Mouse (Mus musculus): Measurements from ENCODE around the gene Hcrt. TPM values are rescaled to one million over a fixed set of nuclear protein-coding genes. Genes with fewer than 3 reads are reported as not detected.

The Hcrt gene
- total and polyA plus RNA-seq, 2 experiments: not detected

DNA sequence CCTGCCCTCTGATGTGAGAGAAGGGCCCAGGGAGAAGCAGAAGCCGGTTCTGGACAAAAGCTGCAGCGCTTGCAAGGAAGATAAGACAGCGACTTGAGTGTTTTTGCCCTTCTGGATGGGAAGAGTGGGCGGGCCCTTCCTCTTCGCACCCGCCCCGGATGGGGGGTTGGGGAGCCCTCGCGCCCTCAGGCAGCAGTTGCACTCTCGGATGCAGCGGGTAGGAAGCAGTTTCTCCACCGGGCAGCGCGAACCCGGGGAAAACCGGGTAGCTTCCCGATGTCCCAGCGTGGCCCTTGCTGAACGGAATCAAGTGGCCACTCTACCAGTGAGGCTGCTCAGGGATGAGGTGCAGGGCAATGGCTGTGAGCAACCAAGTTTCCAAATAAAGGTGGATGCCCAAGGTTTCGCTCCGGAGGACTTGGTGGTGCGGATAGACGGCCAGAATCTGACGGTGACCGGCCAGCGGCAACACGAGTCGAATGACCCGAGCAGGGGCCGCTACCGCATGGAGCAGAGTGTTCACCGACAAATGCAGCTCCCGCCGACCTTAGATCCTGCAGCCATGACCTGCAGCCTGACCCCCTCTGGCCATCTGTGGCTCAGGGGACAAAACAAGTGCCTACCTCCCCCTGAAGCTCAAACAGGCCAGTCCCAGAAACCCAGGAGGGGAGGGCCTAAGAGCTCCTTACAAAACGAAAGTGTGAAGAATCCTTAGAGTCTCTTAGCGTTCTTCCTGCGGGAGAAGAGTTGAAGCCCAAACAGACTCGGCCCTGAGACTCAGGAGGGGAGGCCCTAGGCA lies 48.8 kb downstream of the Hcrt start, which contains the start of gene Hspb9:
TSS of gene Hspb9 (plus strand) at position 116 of the 799 bp plus-strand sequence.
- no peak for DNase-seq (ENCODE audit: extremely low read depth, low read depth, low spot score)
- TF ChIP-seq CTCF (IDR thresholded peaks at IDR 0.05; ENCODE audit: low read depth, low read length): no peak
- peak; percentile 60; the same call in 1 of the 2 replicates for TF ChIP-seq POLR2A (IDR thresholded peaks at IDR 0.05; ENCODE audit: extremely low read depth, insufficient read depth, low read length)
- H3K27me3 ChIP-seq (ENCODE audit: control insufficient read depth, insufficient read depth, low read length): no peaks in the 10 kb centered on the region
- peak within 1 kb of the TSS; percentile 64 for H3K9ac ChIP-seq (ENCODE audit: low read depth, low read length)
- peak within 1 kb of the TSS; percentile 34 for H3K4me3 ChIP-seq (ENCODE audit: insufficient read depth, low read depth, low read length)
- 39% methylated on average over 38 of the region's 38 CpGs for WGBS
- peak within 1 kb of the TSS; percentile 53 for H3K27ac ChIP-seq (replicated peaks; ENCODE audit: insufficient read depth, low read depth, low read length)
- H3K4me1 ChIP-seq (ENCODE audit: control insufficient read depth, insufficient read depth, low read length): peaks cover 5% of the 10 kb centered on the region
- peaks cover 14% of the 10 kb centered on the region for H3K36me3 ChIP-seq (ENCODE audit: control insufficient read depth, insufficient read depth, low read length)
- peaks cover 7% of the 10 kb centered on the region; the same call in 1 of the 2 replicates for H3K79me2 ChIP-seq (ENCODE audit: control insufficient read depth, insufficient read depth, low read length)

DNA sequence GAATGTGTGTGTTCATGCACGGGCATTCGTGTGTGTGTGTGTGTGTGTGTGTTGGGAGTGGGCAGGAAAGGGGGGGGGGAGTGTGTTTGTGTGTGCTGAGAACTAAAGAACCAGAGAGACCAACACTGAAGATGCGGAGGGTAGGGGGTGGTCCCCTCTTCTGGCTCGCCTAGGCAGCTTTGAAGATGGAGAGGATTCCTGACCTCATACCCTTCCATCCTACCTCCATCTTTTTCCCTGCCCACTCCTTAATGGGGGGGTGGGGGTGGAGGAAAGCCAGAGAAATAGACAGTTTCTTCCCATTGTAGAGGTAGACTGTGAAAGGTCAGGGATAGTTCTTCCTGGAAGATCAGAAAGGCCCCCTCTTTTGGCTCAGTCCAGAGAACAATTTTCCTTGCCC lies 49.6 kb downstream of the Hcrt start:
- Histone ChIP-seq H3K9ac (ENCODE audit: low read depth, low read length) (no peak overlapping the region), H3K4me3 (ENCODE audit: insufficient read depth, low read depth, low read length) (no peak overlapping the region), H3K4me1 (ENCODE audit: control insufficient read depth, insufficient read depth, low read length) (peaks cover 5% of the 10 kb centered on the region), H3K36me3 (ENCODE audit: control insufficient read depth, insufficient read depth, low read length) (peaks cover 12% of the 10 kb centered on the region; the same call in 1 of the 2 replicates), H3K79me2 (ENCODE audit: control insufficient read depth, insufficient read depth, low read length) (peaks cover 7% of the 10 kb centered on the region; the same call in 1 of the 2 replicates), H3K27me3 (ENCODE audit: control insufficient read depth, insufficient read depth, low read length) (no peaks in the 10 kb centered on the region), H3K27ac (replicated peaks; ENCODE audit: insufficient read depth, low read depth, low read length) (peak overlapping the region; percentile 21)
- 76% methylated on average over 4 of the region's 4 CpGs for WGBS
- no peak for DNase-seq (ENCODE audit: extremely low read depth, low read depth, low spot score)
- no peak for TF ChIP-seq CTCF (IDR thresholded peaks at IDR 0.05; ENCODE audit: low read depth, low read length)
- TF ChIP-seq POLR2A (IDR thresholded peaks at IDR 0.05; ENCODE audit: extremely low read depth, insufficient read depth, low read length): no peak

DNA sequence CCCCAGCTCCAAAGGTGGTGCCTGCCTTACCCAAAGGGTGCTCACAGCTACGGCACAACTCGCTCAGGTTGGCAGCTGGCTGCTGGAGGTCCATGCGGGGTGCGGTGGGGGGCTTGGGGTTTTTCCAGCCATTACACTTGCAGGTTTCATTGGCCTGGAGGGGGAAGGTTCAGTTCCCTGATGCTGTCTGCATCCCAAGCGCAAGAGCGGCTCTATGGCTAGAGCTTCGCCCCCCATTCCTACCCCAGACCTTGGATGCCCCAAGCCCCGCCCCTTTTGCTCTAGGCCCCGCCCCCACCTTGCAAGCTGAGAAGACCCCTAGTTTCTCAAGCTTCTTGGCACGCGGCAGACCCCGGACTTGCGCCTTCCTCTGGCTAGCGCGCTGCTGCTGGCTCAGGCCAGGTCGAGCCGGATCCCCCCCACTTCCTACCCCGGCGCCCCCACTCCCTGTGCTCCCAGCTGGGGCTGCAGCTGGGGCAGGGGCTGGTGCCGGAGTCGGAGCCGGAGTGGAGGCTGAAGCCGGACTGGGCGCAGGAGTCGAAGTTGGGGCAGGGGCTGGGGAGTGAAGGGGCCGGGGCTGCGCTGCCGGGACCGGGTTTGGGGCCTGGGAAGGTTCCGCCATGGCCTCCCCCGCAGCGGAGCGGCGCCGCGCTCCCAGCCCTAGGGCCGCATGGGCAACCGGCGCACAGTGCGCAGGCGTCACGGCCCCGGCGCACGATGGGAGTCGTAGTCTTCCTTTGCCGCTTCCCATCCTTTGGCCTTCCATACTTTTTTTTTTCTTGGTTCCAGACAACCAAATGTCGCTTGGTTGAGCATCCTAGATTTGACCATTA lies 50.7 kb downstream of the Hcrt start, which contains the start of gene Kat2a:
TSS of gene Kat2a (minus strand) at position 683 of the 833 bp plus-strand sequence.
- peak within 1 kb of the TSS; percentile 88 for H3K4me3 ChIP-seq (ENCODE audit: insufficient read depth, low read depth, low read length)
- peaks cover 5% of the 10 kb centered on the region for H3K4me1 ChIP-seq (ENCODE audit: control insufficient read depth, insufficient read depth, low read length)
- DNase-seq (ENCODE audit: extremely low read depth, low read depth, low spot score): peak; percentile 62
- H3K9ac ChIP-seq (ENCODE audit: low read depth, low read length): peak within 1 kb of the TSS; percentile 82
- H3K27ac ChIP-seq (replicated peaks; ENCODE audit: insufficient read depth, low read depth, low read length): peak within 1 kb of the TSS; percentile 21
- peaks cover 7% of the 10 kb centered on the region; the same call in 1 of the 2 replicates for H3K79me2 ChIP-seq (ENCODE audit: control insufficient read depth, insufficient read depth, low read length)
- peak; percentile 60; the same call in 1 of the 2 replicates for TF ChIP-seq POLR2A (IDR thresholded peaks at IDR 0.05; ENCODE audit: extremely low read depth, insufficient read depth, low read length)
- no peak for TF ChIP-seq CTCF (IDR thresholded peaks at IDR 0.05; ENCODE audit: low read depth, low read length)
- 2% methylated on average over 48 of the region's 48 CpGs for WGBS
- H3K27me3 ChIP-seq (ENCODE audit: control insufficient read depth, insufficient read depth, low read length): no peaks in the 10 kb centered on the region
- peaks cover 7% of the 10 kb centered on the region; the same call in 1 of the 2 replicates for H3K36me3 ChIP-seq (ENCODE audit: control insufficient read depth, insufficient read depth, low read length)

Other genes with a start within 250 kb of the Hcrt start
- 205 and 272 TPM in 2 replicates for gene Acly, start 234.9 kb downstream of the Hcrt start, total RNA-seq (2014; rRNA removed)
- 118 and 124 TPM in 2 replicates for gene Acly, start 234.9 kb downstream of the Hcrt start, polyA plus RNA-seq (2012; rRNA removed)
- 0.28 and 0.40 TPM in 2 replicates for gene Ttc25, start 217.3 kb downstream of the Hcrt start, total RNA-seq (2014; rRNA removed)
- gene Ttc25, start 217.3 kb downstream of the Hcrt start, polyA plus RNA-seq (2012; rRNA removed): 0.04 and 0.05 TPM in 2 replicates
- 10.1 and 11.6 TPM in 2 replicates for gene Cnp, start 188.0 kb downstream of the Hcrt start, total RNA-seq (2014; rRNA removed)
- 11.0 and 17.3 TPM in 2 replicates for gene Cnp, start 188.0 kb downstream of the Hcrt start, polyA plus RNA-seq (2012; rRNA removed)
- gene Nkiras2, start 143.7 kb downstream of the Hcrt start, total RNA-seq (2014; rRNA removed): 13.7 and 16.0 TPM in 2 replicates
- 32.0 and 33.4 TPM in 2 replicates for gene Nkiras2, start 143.7 kb downstream of the Hcrt start, polyA plus RNA-seq (2012; rRNA removed)
- gene Dnajc7, start 142.8 kb downstream of the Hcrt start, total RNA-seq (2014; rRNA removed): 40.9 and 44.7 TPM in 2 replicates
- 16.1 and 16.7 TPM in 2 replicates for gene Dnajc7, start 142.8 kb downstream of the Hcrt start, polyA plus RNA-seq (2012; rRNA removed)
- not detected in 2 replicates for gene Zfp385c, start 70.5 kb downstream of the Hcrt start, total RNA-seq (2014; rRNA removed)
- not detected in 2 replicates for gene Zfp385c, start 70.5 kb downstream of the Hcrt start, polyA plus RNA-seq (2012; rRNA removed)
- 8.1 and 11.9 TPM in 2 replicates for gene Dhx58, start 58.7 kb downstream of the Hcrt start, total RNA-seq (2014; rRNA removed)
- 9.2 and 16.3 TPM in 2 replicates for gene Dhx58, start 58.7 kb downstream of the Hcrt start, polyA plus RNA-seq (2012; rRNA removed)
- 3.3 and 4.9 TPM in 2 replicates for gene Kat2a, start 50.5 kb downstream of the Hcrt start, total RNA-seq (2014; rRNA removed)
- gene Kat2a, start 50.5 kb downstream of the Hcrt start, polyA plus RNA-seq (2012; rRNA removed): 16.1 and 18.9 TPM in 2 replicates
- not detected in 2 replicates for gene Hspb9, start 49.1 kb downstream of the Hcrt start, total RNA-seq (2014; rRNA removed)
- gene Hspb9, start 49.1 kb downstream of the Hcrt start, polyA plus RNA-seq (2012; rRNA removed): not detected in 2 replicates
- 70.8 and 71.3 TPM in 2 replicates for gene Rab5c, start 24.7 kb downstream of the Hcrt start, total RNA-seq (2014; rRNA removed)
- 140 and 149 TPM in 2 replicates for gene Rab5c, start 24.7 kb downstream of the Hcrt start, polyA plus RNA-seq (2012; rRNA removed)
- gene Kcnh4, start 3.0 kb downstream of the Hcrt start, total RNA-seq (2014; rRNA removed): not detected in 2 replicates
- not detected in 2 replicates for gene Kcnh4, start 3.0 kb downstream of the Hcrt start, polyA plus RNA-seq (2012; rRNA removed)
- 7.1 and 8.5 TPM in 2 replicates for gene Ghdc, start 8.0 kb upstream of the Hcrt start, total RNA-seq (2014; rRNA removed)
- gene Ghdc, start 8.0 kb upstream of the Hcrt start, polyA plus RNA-seq (2012; rRNA removed): 17.0 and 17.5 TPM in 2 replicates
- gene Stat5b, start 87.8 kb upstream of the Hcrt start, total RNA-seq (2014; rRNA removed): 31.8 and 33.0 TPM in 2 replicates
- 32.0 and 35.2 TPM in 2 replicates for gene Stat5b, start 87.8 kb upstream of the Hcrt start, polyA plus RNA-seq (2012; rRNA removed)
- gene Stat5a, start 96.4 kb upstream of the Hcrt start, total RNA-seq (2014; rRNA removed): 6.9 and 7.8 TPM in 2 replicates
- 15.0 and 18.0 TPM in 2 replicates for gene Stat5a, start 96.4 kb upstream of the Hcrt start, polyA plus RNA-seq (2012; rRNA removed)
- gene Stat3, start 176.6 kb upstream of the Hcrt start, total RNA-seq (2014; rRNA removed): 58.5 and 76.4 TPM in 2 replicates
- 48.7 and 60.4 TPM in 2 replicates for gene Stat3, start 176.6 kb upstream of the Hcrt start, polyA plus RNA-seq (2012; rRNA removed)
- 3.8 and 4.1 TPM in 2 replicates for gene Cavin1, start 208.0 kb upstream of the Hcrt start, total RNA-seq (2014; rRNA removed)
- 3.9 and 4.0 TPM in 2 replicates for gene Cavin1, start 208.0 kb upstream of the Hcrt start, polyA plus RNA-seq (2012; rRNA removed)
- gene Atp6v0a1, start 246.5 kb upstream of the Hcrt start, total RNA-seq (2014; rRNA removed): 21.5 and 26.8 TPM in 2 replicates
- gene Atp6v0a1, start 246.5 kb upstream of the Hcrt start, polyA plus RNA-seq (2012; rRNA removed): 37.7 and 39.2 TPM in 2 replicates

Measured in liver, adult 2 months (tissue).